Mouse (Mus musculus) liver, embryonic 13.5 days (tissue): ENCODE measurements around the gene Rbm25. TPM values are rescaled to one million over a fixed set of nuclear protein-coding genes. Genes with fewer than 3 reads are reported as not detected.

Source experiments
- ATAC-seq: fragments of 200-750 bp; cut with Nextera tagmentation; 2 replicates; pipeline ENCODE4 v1.8.0; 2017; ENCODE audit warnings: low read depth, mild to moderate bottlenecking, moderate number of reproducible peaks, moderate library complexity
- DNase-seq: peaks from one replicate; pipeline ENCODE4 v3.0.0; 2022
- H3K27ac ChIP-seq: fragments of 300-500 bp; sonication (generic); 2 replicates; pipeline ENCODE4 v1.5.1; 2015; ENCODE audit warnings: moderate library complexity, mild to moderate bottlenecking, inconsistent platforms
- H3K27me3 ChIP-seq: fragments of 300-500 bp; sonication (generic); 2 replicates; pipeline ENCODE4 v1.6.1; 2015; ENCODE audit warnings: mild to moderate bottlenecking, inconsistent platforms
- H3K36me3 ChIP-seq: fragments of 300-500 bp; sonication (generic); 2 replicates; pipeline ENCODE4 v1.6.1; 2015; ENCODE audit warnings: mild to moderate bottlenecking, inconsistent platforms
- H3K4me1 ChIP-seq: fragments of 300-500 bp; sonication (generic); replicated peaks from 2 replicates; pipeline ENCODE4 v1.6.1; 2015; ENCODE audit warnings: inconsistent platforms
- H3K4me2 ChIP-seq: fragments of 300-500 bp; sonication (generic); 2 replicates; pipeline ENCODE4 v1.6.1; 2015; ENCODE audit warnings: inconsistent platforms, mild to moderate bottlenecking, moderate library complexity
- H3K4me3 ChIP-seq: fragments of 300-500 bp; sonication (generic); replicated peaks from 2 replicates; pipeline ENCODE4 v1.5.1; 2015; ENCODE audit warnings: mild to moderate bottlenecking, inconsistent platforms
- H3K9ac ChIP-seq: fragments of 300-500 bp; sonication (generic); 2 replicates; pipeline ENCODE4 v1.6.1; 2015; ENCODE audit warnings: mild to moderate bottlenecking, inconsistent platforms
- H3K9me3 ChIP-seq: fragments of 300-500 bp; sonication (generic); replicated peaks from 2 replicates; pipeline ENCODE4 v1.6.1; 2016; ENCODE audit warnings: inconsistent platforms
- WGBS: fragments of 180-500 bp; shearing (Covaris S2); methylation state at CpG from one replicate; pipeline ENCODE4 v1.1.7; 2015; ENCODE audit not compliant: insufficient replicate concordance; 5-methylcytosine and 5-hydroxymethylcytosine counted together
- polyA plus RNA-seq: library from polyadenylated mRNA; unstranded; fragments of >200 nt; fragmentation: Nextera tagmentation; extraction: Ambion mirVana; gene quantifications from 2 replicates; pipeline ENCODE4 v1.2.1, GENCODE M21; 2015

Rbm25 gene
- polyA plus RNA-seq, 1 experiment from 2014 or later: 121 TPM

DNA sequence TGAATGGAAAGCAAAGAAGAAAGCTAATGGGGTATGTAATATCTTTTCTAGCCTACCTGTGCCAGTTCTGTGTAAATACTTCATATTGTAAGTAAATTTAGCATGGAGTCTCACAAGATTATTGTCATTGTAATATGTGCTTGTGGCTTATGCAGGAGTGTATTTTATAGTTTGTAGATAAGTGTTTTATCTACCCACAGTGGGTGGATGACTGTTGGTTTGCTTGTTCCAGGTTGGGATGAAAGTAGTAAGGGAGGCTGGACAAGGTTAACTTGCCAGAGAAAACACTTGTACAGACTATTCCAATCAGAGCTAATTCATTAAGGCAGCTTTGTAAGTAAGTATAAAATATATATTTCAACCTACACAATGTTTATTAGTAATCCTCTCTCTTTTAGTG is 20.4 kb downstream of the Rbm25 start:
- Histone ChIP-seq H3K9ac (no peak overlapping the region), H3K27ac (no peak overlapping the region), H3K4me1 (peaks cover 14% of the 10 kb centered on the region), H3K4me2 (no peak overlapping the region), H3K9me3 (no peaks in the 10 kb centered on the region), H3K4me3 (no peak overlapping the region), H3K27me3 (no peaks in the 10 kb centered on the region), H3K36me3 (peaks cover 72% of the 10 kb centered on the region)
- no peak for ATAC-seq
- no peak for DNase-seq

- no peaks in the 10 kb centered on the region for H3K27me3 ChIP-seq
- 84% methylated on average over 1 of the region's 1 CpGs for WGBS
- no peak overlapping the region for H3K9ac ChIP-seq
- DNase-seq: no peak
- no peaks in the 10 kb centered on the region for H3K9me3 ChIP-seq
- ATAC-seq: no peak
- H3K36me3 ChIP-seq: peaks cover 22% of the 10 kb centered on the region
- no peak overlapping the region for H3K4me2 ChIP-seq
- H3K4me3 ChIP-seq: no peak overlapping the region
- H3K4me1 ChIP-seq: peaks cover 25% of the 10 kb centered on the region
- H3K27ac ChIP-seq: no peak overlapping the region
These were observed 54.4 kb downstream of the Rbm25 start for GRCm38 (mm10) chr12:83685466-83685865.

DNA sequence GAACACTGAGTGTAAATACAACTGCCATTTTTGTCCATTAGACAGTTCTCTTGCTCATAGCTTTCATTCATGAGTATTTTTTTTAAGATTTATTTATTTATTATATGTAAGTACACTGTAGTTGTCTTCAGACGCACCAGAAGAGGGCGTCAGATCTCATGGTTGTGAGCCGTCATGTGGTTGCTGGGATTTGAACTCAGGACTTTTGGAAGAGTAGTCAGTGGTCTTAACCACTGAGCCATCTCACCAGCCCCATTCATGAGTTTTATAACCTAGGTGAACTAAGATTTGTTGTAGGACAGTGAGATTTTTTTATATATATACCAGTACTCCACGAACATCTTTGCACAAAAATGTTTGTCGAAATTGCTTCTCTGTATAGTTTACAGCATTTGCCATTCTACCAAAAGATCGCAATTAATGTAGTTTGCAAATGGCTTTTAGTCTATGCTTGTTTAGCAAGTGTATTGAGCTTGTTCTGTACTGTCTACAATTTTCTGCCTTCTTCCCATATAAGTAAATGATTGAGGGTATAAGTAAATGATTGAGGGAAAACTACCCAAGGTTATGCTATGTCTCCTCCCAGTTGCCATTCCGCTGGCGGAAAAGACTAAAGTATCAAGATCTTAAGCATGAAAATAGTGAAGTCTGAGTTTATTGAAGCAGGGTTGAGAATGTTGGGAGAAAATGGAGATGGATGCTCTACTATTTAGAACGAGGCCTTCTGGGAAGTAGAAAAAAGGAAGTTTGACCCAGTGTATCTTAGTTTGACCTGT is 55.7 kb downstream of the Rbm25 start:
- DNase-seq (no peak), ATAC-seq (no peak)
- Histone ChIP-seq H3K4me3 (peak overlapping the region; percentile 84), H3K27me3 (no peaks in the 10 kb centered on the region), H3K4me1 (peaks cover 34% of the 10 kb centered on the region), H3K4me2 (no peak overlapping the region), H3K36me3 (peaks cover 13% of the 10 kb centered on the region), H3K9me3 (no peaks in the 10 kb centered on the region), H3K27ac (peak overlapping the region; percentile 94), H3K9ac (no peak overlapping the region; the same call in 1 of the 2 replicates)
- WGBS: 81% methylated on average over 9 of the region's 9 CpGs

GRCm38 (mm10) chr12:83687934-83688315 is 56.9 kb downstream of the Rbm25 start, which contains the start of gene Psen1:
TSS of gene Psen1 (plus strand) at chr12:83688152.
- DNase-seq (peak; percentile 91), ATAC-seq (peak; percentile 96)
- Histone ChIP-seq H3K27me3 (no peaks in the 10 kb centered on the region), H3K4me2 (peak within 1 kb of the TSS; percentile 74), H3K4me3 (peak within 1 kb of the TSS; percentile 84), H3K36me3 (peaks cover 13% of the 10 kb centered on the region), H3K9me3 (no peaks in the 10 kb centered on the region), H3K27ac (peak within 1 kb of the TSS; percentile 94), H3K9ac (peak within 1 kb of the TSS; percentile 89), H3K4me1 (peaks cover 44% of the 10 kb centered on the region)
- WGBS: under 1% methylated on average over 38 of the region's 38 CpGs

- Histone ChIP-seq H3K36me3 (peaks cover 13% of the 10 kb centered on the region), H3K27me3 (no peaks in the 10 kb centered on the region), H3K4me1 (peaks cover 44% of the 10 kb centered on the region), H3K9me3 (no peaks in the 10 kb centered on the region), H3K4me3 (peak overlapping the region; percentile 84), H3K4me2 (peak overlapping the region; percentile 74), H3K9ac (peak overlapping the region; percentile 89), H3K27ac (peak overlapping the region; percentile 94)
- WGBS: 1% methylated on average over 49 of the region's 49 CpGs
- ATAC-seq: peak; percentile 80
- DNase-seq: no peak
These were observed 57.5 kb downstream of the Rbm25 start for GRCm38 (mm10) chr12:83688316-83689086.

DNA sequence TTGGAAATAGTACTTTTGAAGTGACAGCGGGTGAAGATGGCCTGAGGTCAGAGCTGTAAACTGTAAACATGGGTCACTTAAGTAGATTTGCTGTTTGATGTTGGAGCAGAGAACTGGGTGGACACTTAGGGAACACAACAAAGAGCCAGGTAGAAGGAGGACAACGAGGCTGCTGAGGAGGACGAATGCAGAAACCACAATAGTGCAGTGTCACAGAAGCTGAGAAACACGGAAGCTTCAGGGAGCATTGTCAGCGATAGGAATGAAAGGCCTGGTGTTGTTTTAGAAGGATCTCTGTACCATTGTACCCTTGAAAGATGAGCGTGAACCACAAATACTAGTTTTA is 58.0 kb downstream of the Rbm25 start:
- Histone ChIP-seq H3K36me3 (peaks cover 10% of the 10 kb centered on the region), H3K4me3 (peak overlapping the region; percentile 84), H3K4me1 (peaks cover 49% of the 10 kb centered on the region), H3K4me2 (peak overlapping the region; percentile 74), H3K27me3 (no peaks in the 10 kb centered on the region), H3K9ac (peak overlapping the region; percentile 89), H3K27ac (peak overlapping the region; percentile 94), H3K9me3 (no peaks in the 10 kb centered on the region)
- 10% methylated on average over 6 of the region's 6 CpGs for WGBS
- DNase-seq (no peak), ATAC-seq (no peak)

DNA sequence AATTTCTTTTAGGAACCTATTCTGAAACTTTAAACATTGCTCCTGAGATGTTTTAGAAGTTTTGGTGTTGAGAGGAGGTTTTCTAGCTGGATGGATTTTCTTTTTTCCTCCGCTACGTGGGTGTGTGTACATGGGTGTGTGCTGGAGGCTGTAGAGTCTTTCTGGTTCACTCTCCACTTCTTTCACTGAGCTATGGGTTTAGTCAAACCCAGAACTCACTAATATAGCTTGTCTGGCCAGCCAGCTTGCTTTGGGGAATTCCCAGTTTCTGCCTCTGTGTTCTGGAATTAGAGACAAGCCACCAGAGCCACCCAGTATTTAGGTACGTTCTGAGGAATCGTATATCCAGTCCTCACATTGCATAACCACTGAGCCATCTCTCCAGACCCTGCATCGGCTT is 63.0 kb downstream of the Rbm25 start:
- Histone ChIP-seq H3K9me3 (no peaks in the 10 kb centered on the region), H3K4me2 (no peak overlapping the region), H3K4me3 (no peak overlapping the region), H3K27me3 (no peaks in the 10 kb centered on the region), H3K36me3 (peaks cover 10% of the 10 kb centered on the region), H3K9ac (no peak overlapping the region), H3K27ac (no peak overlapping the region), H3K4me1 (peaks cover 65% of the 10 kb centered on the region)
- ATAC-seq: no peak
- 82% methylated on average over 5 of the region's 5 CpGs for WGBS
- DNase-seq: no peak

- Histone ChIP-seq H3K27me3 (no peaks in the 10 kb centered on the region), H3K9me3 (no peaks in the 10 kb centered on the region), H3K9ac (no peak overlapping the region), H3K4me2 (no peak overlapping the region), H3K36me3 (peaks cover 12% of the 10 kb centered on the region), H3K27ac (no peak overlapping the region), H3K4me3 (no peak overlapping the region), H3K4me1 (peaks cover 60% of the 10 kb centered on the region)
- no peak for DNase-seq
- WGBS: 80% methylated on average over 3 of the region's 3 CpGs
- no peak for ATAC-seq
These were observed 63.6 kb downstream of the Rbm25 start for GRCm38 (mm10) chr12:83694669-83695068.

GRCm38 (mm10) chr12:83698637-83699036 is 67.6 kb downstream of the Rbm25 start:
- Histone ChIP-seq H3K9ac (no peak overlapping the region), H3K27me3 (no peaks in the 10 kb centered on the region), H3K9me3 (no peaks in the 10 kb centered on the region), H3K4me3 (no peak overlapping the region), H3K27ac (no peak overlapping the region), H3K36me3 (peaks cover 17% of the 10 kb centered on the region), H3K4me1 (peaks cover 44% of the 10 kb centered on the region), H3K4me2 (no peak overlapping the region)
- 83% methylated on average over 4 of the region's 4 CpGs for WGBS
- no peak for DNase-seq
- no peak for ATAC-seq

DNA sequence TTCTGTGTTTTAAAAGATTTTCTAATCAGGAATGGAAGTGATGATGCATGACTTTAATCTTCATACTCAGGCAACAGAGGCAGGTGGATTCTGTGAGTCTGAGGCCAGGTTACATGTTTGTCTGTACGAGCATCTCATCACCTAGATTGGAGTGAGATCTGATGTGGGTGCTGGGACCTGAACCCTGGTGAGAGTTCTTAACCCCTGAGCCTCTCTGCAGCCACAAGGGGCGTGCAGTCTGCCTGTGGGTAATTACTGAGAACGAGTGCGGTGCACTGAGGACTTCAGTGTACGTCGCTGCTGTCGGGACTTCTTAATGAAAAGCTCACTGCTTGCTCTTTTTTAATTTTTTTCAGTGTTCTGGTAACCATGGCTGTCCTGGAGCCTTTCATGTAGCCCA is 70.6 kb downstream of the Rbm25 start:
- Histone ChIP-seq H3K4me3 (no peak overlapping the region), H3K36me3 (peaks cover 24% of the 10 kb centered on the region), H3K9me3 (no peaks in the 10 kb centered on the region), H3K4me2 (no peak overlapping the region), H3K27me3 (no peaks in the 10 kb centered on the region), H3K9ac (no peak overlapping the region), H3K4me1 (peaks cover 38% of the 10 kb centered on the region), H3K27ac (no peak overlapping the region)
- WGBS: 86% methylated on average over 7 of the region's 7 CpGs
- DNase-seq (no peak), ATAC-seq (no peak)

DNA sequence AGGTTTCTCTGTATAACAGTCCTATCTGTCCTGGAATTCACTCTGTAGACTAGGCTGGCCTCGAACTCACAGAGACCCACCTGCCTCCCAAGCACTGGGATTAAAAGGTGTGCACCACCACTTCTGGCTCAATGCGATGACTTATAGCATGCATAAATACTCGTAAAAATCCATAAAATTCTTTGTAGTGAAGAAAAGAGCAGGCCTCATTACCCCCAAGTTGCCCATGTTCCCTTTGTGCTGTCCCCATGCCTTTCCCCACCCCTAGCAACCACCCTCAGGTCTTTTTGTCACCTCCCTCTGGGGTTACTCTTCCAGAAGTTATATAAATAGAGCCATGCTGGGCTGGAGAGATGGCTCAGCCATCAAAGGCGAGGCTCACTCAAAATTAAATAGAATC is 71.8 kb downstream of the Rbm25 start:
- Histone ChIP-seq H3K9me3 (no peaks in the 10 kb centered on the region), H3K36me3 (peaks cover 29% of the 10 kb centered on the region), H3K9ac (no peak overlapping the region), H3K27me3 (no peaks in the 10 kb centered on the region), H3K4me1 (peaks cover 44% of the 10 kb centered on the region), H3K4me3 (no peak overlapping the region), H3K27ac (no peak overlapping the region), H3K4me2 (no peak overlapping the region)
- DNase-seq: no peak
- WGBS: 75% methylated on average over 4 of the region's 4 CpGs
- ATAC-seq: no peak
